Mouse (Mus musculus) neural tube, embryonic 15.5 days (tissue): Measurements from ENCODE around the gene Mfsd12. TPM values are rescaled to one million over a fixed set of nuclear protein-coding genes. Genes with fewer than 3 reads are reported as not detected.

Source experiments
- ATAC-seq: fragments of 200-750 bp; cut with Nextera tagmentation; 2 replicates; pipeline ENCODE4 v1.8.0; 2017; ENCODE audit warnings: mild to moderate bottlenecking, moderate TSS enrichment, moderate library complexity; ENCODE audit not compliant: low FRiP score
- H3K27ac ChIP-seq: fragments of 300-500 bp; sonication (generic); replicated peaks from 2 replicates; pipeline ENCODE4 v1.5.1; 2015; ENCODE audit warnings: mild to moderate bottlenecking, inconsistent platforms
- H3K27me3 ChIP-seq: fragments of 300-500 bp; sonication (generic); replicated peaks from 2 replicates; pipeline ENCODE4 v1.6.1; 2015; ENCODE audit warnings: inconsistent platforms
- H3K36me3 ChIP-seq: fragments of 300-500 bp; sonication (generic); 2 replicates; pipeline ENCODE4 v1.6.1; 2015; ENCODE audit warnings: inconsistent platforms
- H3K4me1 ChIP-seq: fragments of 300-500 bp; sonication (generic); 2 replicates; pipeline ENCODE4 v1.6.1; 2015; ENCODE audit warnings: inconsistent platforms
- H3K4me2 ChIP-seq: fragments of 300-500 bp; sonication (generic); 2 replicates; pipeline ENCODE4 v1.6.1; 2015; ENCODE audit warnings: inconsistent platforms, mild to moderate bottlenecking, moderate library complexity
- H3K4me3 ChIP-seq: fragments of 300-500 bp; sonication (generic); replicated peaks from 2 replicates; pipeline ENCODE4 v1.5.1; 2015; ENCODE audit warnings: mild to moderate bottlenecking, inconsistent platforms
- H3K9ac ChIP-seq: fragments of 300-500 bp; sonication (generic); replicated peaks from 2 replicates; pipeline ENCODE4 v1.6.1; 2015; ENCODE audit warnings: mild to moderate bottlenecking, inconsistent platforms
- H3K9me3 ChIP-seq: fragments of 300-500 bp; sonication (generic); replicated peaks from 2 replicates; pipeline ENCODE4 v1.6.1; 2016; ENCODE audit warnings: inconsistent platforms
- WGBS: fragments of 180-500 bp; shearing (Covaris S2); methylation state at CpG from one replicate; pipeline ENCODE4 v1.1.7; 2015; ENCODE audit warnings: mixed read lengths; 5-methylcytosine and 5-hydroxymethylcytosine counted together
- polyA plus RNA-seq: library from polyadenylated mRNA; unstranded; fragments of >200 nt; fragmentation: Nextera tagmentation; extraction: Ambion mirVana; gene quantifications from 2 replicates; pipeline ENCODE4 v1.2.1, GENCODE M21; 2015

Gene Mfsd12
- polyA plus RNA-seq, 1 experiment from 2014 or later: 22.9 TPM

DNA sequence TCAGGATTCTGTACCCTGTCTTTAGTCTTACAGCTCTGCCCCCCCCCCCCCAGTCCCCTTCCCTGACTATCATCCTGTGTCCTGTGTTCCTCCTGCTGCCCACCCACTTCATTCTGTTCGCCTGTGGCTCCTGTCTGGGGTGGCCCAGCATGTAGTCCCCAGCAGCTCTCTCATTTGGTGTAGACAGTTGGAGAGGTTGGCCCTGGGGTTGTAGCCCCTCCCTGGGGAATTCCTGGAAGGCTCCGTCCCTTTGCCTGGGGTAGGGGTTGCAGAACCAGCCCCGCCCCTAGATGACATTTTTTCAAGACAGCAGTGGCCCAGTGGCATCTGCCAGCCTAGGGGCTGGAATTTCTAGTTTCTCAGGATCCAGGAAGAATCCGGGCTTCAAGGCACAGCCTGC is 918 bp downstream of the Mfsd12 start:
- Histone ChIP-seq H3K27ac (no peak overlapping the region), H3K4me3 (peak overlapping the region; percentile 73), H3K4me1 (peaks cover 42% of the 10 kb centered on the region), H3K4me2 (peak overlapping the region; percentile 85), H3K9ac (peak overlapping the region; percentile 76), H3K9me3 (no peaks in the 10 kb centered on the region), H3K36me3 (peaks cover 15% of the 10 kb centered on the region; the same call in 1 of the 2 replicates), H3K27me3 (peaks cover 8% of the 10 kb centered on the region)
- ATAC-seq: no peak
- 36% methylated on average over 4 of the region's 4 CpGs for WGBS

DNA sequence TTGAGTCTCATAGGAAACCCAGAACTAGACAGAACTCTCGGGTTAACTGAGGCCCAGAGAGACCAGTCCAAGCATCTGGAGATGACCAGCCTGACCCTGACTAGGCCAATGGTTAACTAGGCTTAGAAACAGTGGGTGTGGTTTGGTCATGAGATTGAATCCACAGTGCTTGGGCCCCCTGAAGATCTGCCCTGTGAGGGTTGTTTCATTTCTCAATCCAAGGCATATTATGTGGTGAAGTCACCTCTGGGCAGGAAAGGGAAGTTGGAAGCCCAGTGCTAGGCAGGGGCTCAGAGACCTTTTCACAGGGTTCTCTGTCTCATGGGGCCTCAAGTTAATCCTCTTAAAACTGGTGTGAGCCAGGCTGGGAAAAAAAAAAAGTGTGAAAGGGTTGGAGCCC is 1.6 kb downstream of the Mfsd12 start:
- Histone ChIP-seq H3K27ac (no peak overlapping the region), H3K4me3 (0 out of 2 replicates have a peak overlapping the region, but pooled peaks have one; percentile 73), H3K4me1 (peaks cover 47% of the 10 kb centered on the region), H3K9ac (no peak overlapping the region), H3K36me3 (peaks cover 15% of the 10 kb centered on the region; the same call in 1 of the 2 replicates), H3K9me3 (no peaks in the 10 kb centered on the region), H3K4me2 (peak overlapping the region; percentile 85), H3K27me3 (peaks cover 15% of the 10 kb centered on the region)
- no peak for ATAC-seq
- WGBS: 68% methylated on average over 1 of the region's 1 CpGs

DNA sequence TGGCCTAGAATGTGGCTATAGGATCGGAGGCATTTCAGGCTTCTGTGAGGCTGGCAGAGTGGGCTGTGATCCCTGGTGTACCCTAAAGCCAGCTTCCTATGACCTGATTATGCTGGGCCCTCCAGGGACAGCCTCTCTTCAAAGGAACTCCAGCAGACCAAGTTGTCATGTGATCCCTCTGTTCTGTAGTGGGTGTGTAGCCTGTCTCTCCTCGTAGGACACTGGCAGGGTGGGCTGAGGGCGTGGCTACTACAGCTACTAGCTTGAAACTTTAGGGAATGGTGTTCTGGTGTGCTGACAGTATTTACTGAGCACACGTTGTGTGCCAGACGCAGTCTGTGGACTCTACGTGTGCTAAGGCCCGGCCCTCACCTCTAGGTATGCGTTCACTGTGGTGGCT is 3.4 kb downstream of the Mfsd12 start:
- Histone ChIP-seq H3K27ac (no peak overlapping the region), H3K4me3 (no peak overlapping the region), H3K4me1 (peaks cover 62% of the 10 kb centered on the region), H3K4me2 (no peak overlapping the region), H3K27me3 (peaks cover 31% of the 10 kb centered on the region), H3K9ac (no peak overlapping the region), H3K9me3 (no peaks in the 10 kb centered on the region), H3K36me3 (peaks cover 15% of the 10 kb centered on the region; the same call in 1 of the 2 replicates)
- WGBS: 62% methylated on average over 8 of the region's 8 CpGs
- no peak for ATAC-seq

DNA sequence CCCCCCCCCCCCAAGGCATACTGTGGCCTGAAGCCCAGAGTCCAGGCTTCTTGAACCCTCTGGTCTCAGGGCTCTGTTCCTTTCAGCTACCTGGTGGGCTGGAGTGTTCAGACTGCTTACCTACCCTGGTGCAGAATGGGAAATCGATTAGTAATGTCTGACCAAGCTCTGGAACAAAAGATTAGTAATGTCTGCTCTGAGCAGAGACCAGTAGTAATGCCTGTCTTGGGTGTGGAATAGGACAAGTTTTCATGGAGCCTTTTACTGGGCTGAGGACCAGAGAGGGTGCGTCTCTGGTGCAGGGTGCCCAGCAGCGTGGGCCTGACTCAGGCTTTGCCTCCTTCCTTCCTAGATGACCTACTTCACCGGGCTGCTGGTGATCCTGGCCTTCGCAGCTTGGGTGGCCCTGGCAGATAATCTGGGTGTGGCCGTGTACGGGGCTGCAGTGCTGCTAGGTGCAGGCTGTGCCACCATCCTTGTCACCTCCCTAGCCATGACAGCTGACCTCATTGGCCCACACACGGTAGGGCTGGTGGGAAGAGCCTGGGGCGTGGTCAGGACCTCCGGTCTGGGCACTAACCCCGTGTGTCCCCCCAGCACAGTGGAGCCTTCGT is 5.2 kb downstream of the Mfsd12 start:
- no peak overlapping the region for H3K4me3 ChIP-seq
- ATAC-seq: no peak
- H3K27ac ChIP-seq: no peak overlapping the region
- WGBS: 84% methylated on average over 12 of the region's 12 CpGs
- H3K36me3 ChIP-seq: peaks cover 27% of the 10 kb centered on the region
- H3K9ac ChIP-seq: no peak overlapping the region
- H3K4me2 ChIP-seq: no peak overlapping the region
- no peaks in the 10 kb centered on the region for H3K9me3 ChIP-seq
- peaks cover 31% of the 10 kb centered on the region for H3K27me3 ChIP-seq
- H3K4me1 ChIP-seq: peaks cover 61% of the 10 kb centered on the region

- WGBS: 15% methylated on average over 54 of the region's 54 CpGs
- Histone ChIP-seq H3K9me3 (no peaks in the 10 kb centered on the region), H3K27ac (no peak overlapping the region), H3K9ac (peak overlapping the region; percentile 36; the same call in 1 of the 2 replicates), H3K4me3 (peak overlapping the region; percentile 24), H3K36me3 (peaks cover 39% of the 10 kb centered on the region), H3K4me1 (peaks cover 51% of the 10 kb centered on the region), H3K4me2 (peak overlapping the region; percentile 51), H3K27me3 (peaks cover 31% of the 10 kb centered on the region)
- ATAC-seq: no peak
These were observed 6.4 kb downstream of the Mfsd12 start for GRCm38 (mm10) chr10:81363436-81364346.

- peak overlapping the region; percentile 24; the same call in 1 of the 2 replicates for H3K4me3 ChIP-seq
These were observed 7.4 kb downstream of the Mfsd12 start for GRCm38 (mm10) chr10:81364666-81365065.

GRCm38 (mm10) chr10:81365073-81365472 is 7.8 kb downstream of the Mfsd12 start:
- H3K9ac ChIP-seq: peak overlapping the region; percentile 36; the same call in 1 of the 2 replicates
- peak; percentile 18; the same call in 1 of the 2 replicates for ATAC-seq
- H3K9me3 ChIP-seq: no peaks in the 10 kb centered on the region
- peaks cover 38% of the 10 kb centered on the region for H3K4me1 ChIP-seq
- peaks cover 31% of the 10 kb centered on the region for H3K27me3 ChIP-seq
- 43% methylated on average over 4 of the region's 4 CpGs for WGBS
- no peak overlapping the region for H3K27ac ChIP-seq
- no peak overlapping the region for H3K4me3 ChIP-seq
- H3K4me2 ChIP-seq: no peak overlapping the region
- peaks cover 51% of the 10 kb centered on the region for H3K36me3 ChIP-seq

More at GRCm38 (mm10) chr10:81364666-81365065, 7.4 kb downstream of the Mfsd12 start:
- Histone ChIP-seq H3K4me2 (peak overlapping the region; percentile 51), H3K4me1 (peaks cover 42% of the 10 kb centered on the region), H3K36me3 (peaks cover 49% of the 10 kb centered on the region), H3K27me3 (peaks cover 31% of the 10 kb centered on the region), H3K9ac (peak overlapping the region; percentile 36), H3K27ac (no peak overlapping the region), H3K9me3 (no peaks in the 10 kb centered on the region)
- 14% methylated on average over 28 of the region's 28 CpGs for WGBS
- ATAC-seq: no peak

DNA sequence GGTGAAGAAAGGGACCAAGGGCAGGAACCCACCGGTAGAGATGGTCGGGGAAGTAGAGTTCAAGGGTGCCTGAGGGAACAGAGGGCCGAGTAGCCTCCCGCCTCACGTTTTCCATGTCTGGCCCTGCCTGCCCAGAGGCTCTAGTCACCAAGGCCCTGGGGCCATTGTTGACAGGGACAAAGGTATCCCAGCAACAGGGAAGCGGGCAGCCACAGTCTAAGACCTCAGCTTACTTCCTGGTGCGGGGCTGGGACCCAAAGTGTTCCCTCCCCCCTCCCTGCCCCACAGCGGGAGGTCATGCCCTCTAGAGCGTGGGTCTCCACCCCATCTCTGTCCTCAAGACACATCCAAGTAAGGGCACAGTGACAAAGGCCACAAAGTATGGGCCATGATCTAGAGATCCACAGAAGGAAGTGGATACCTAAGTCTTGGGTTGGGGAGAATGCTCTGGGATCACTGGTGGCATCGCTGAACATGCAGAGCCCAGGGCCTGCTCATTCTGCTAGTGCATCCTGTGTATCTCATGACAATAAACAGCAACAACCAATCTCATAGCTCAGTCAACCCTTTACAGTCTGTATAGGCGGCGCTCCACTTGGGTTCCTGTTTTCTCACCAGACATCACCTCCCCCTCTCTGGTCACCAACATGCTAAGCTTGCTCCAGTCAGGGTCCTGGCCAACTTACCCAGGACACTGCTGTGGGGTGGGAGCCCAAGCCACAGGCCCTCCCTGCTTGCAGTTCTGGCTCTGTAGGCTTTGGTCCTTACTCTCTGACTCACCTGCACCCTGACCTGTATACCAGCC is 8.6 kb downstream of the Mfsd12 start, which contains the start of gene 4930404N11Rik:
4930404N11Rik (minus strand) TSS at position 145 of the 805 bp plus-strand sequence.
- H3K4me1 ChIP-seq: peaks cover 31% of the 10 kb centered on the region

GRCm38 (mm10) chr10:81366477-81367206 is 9.4 kb downstream of the Mfsd12 start:
- Histone ChIP-seq H3K36me3 (peaks cover 60% of the 10 kb centered on the region), H3K27me3 (peaks cover 31% of the 10 kb centered on the region), H3K9me3 (no peaks in the 10 kb centered on the region), H3K4me1 (peaks cover 27% of the 10 kb centered on the region), H3K4me2 (no peak overlapping the region), H3K4me3 (no peak overlapping the region), H3K9ac (no peak overlapping the region), H3K27ac (no peak overlapping the region; the same call in 1 of the 2 replicates)
- WGBS: 76% methylated on average over 6 of the region's 6 CpGs
- ATAC-seq: no peak

More for the DNA sequence above, 8.6 kb downstream of the Mfsd12 start, which contains the start of gene 4930404N11Rik:
- H3K27ac ChIP-seq: no peak within 1 kb of the TSS; the same call in 1 of the 2 replicates
- H3K4me2 ChIP-seq: peak within 1 kb of the TSS; percentile 51
- 19% methylated on average over 12 of the region's 12 CpGs for WGBS
- H3K9ac ChIP-seq: peak within 1 kb of the TSS; percentile 36
- H3K36me3 ChIP-seq: peaks cover 56% of the 10 kb centered on the region
- H3K4me3 ChIP-seq: peak within 1 kb of the TSS; percentile 24; the same call in 1 of the 2 replicates
- ATAC-seq: no peak
- no peaks in the 10 kb centered on the region for H3K9me3 ChIP-seq
- peaks cover 31% of the 10 kb centered on the region for H3K27me3 ChIP-seq

- no peaks in the 10 kb centered on the region for H3K9me3 ChIP-seq
- H3K27ac ChIP-seq: no peak overlapping the region
- no peak overlapping the region for H3K4me2 ChIP-seq
- no peak for ATAC-seq
- 54% methylated on average over 6 of the region's 6 CpGs for WGBS
- H3K4me1 ChIP-seq: peaks cover 27% of the 10 kb centered on the region
- peaks cover 31% of the 10 kb centered on the region for H3K27me3 ChIP-seq
- no peak overlapping the region for H3K4me3 ChIP-seq
- H3K9ac ChIP-seq: no peak overlapping the region
- H3K36me3 ChIP-seq: peaks cover 58% of the 10 kb centered on the region
These were observed 9.9 kb downstream of the Mfsd12 start for GRCm38 (mm10) chr10:81367207-81367495.
